Mouse (Mus musculus): ENCODE measurements around the gene Ssh2. TPM values are rescaled to one million over a fixed set of nuclear protein-coding genes. Genes with fewer than 3 reads are reported as not detected.

Ssh2 gene
- polyA plus RNA-seq, 1 experiment from 2014 or later = 26.6 TPM

DNA sequence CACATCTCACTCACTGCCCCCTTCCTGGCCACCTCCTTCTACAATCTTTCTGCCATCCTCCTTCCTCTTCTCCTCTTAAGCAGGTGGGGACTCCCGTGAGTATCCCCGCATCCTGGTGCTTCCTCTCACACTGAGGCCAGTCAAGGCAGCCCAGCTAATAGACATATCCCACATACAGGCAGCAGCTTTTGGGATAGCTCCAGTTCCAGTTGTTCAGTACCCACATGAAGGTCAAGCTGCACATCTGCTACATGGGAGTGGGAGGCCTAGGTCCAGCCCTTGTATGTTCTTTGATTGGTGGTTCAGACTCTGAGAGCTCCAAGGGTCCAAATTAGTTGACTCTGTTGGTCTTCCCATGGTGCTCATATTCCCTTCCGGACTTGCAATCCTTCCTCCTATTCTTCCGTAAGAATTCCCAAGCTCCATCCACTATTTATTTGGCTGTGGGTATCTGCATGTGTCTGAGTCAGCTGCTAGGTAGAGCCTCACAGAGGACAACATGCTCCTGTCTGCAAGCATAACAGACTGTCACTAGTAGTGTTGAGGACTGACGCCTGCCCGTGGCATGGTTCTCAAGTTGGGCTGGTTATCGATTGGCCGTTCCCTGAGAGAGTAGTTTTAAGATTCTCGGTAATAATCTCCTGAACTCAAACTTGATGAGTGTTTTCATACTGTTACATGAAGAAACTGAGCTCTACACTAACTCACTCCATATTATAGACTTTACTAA is 151.6 kb downstream of the Ssh2 start:
- H3K36me3 ChIP-seq (ENCODE audit: control insufficient read depth, insufficient read depth, low read length) = no peaks in the 10 kb centered on the region
- peaks cover 3% of the 10 kb centered on the region; the same call in 1 of the 2 replicates for H3K4me1 ChIP-seq (ENCODE audit: control insufficient read depth, insufficient read depth, low read length)
- no peak overlapping the region for H3K9ac ChIP-seq (replicated peaks; ENCODE audit: low read length)
- no peak overlapping the region for H3K4me2 ChIP-seq (ENCODE audit: low read length)
- H3K27me3 ChIP-seq (ENCODE audit: control insufficient read depth, insufficient read depth, low read length) = no peaks in the 10 kb centered on the region
- no peak for ATAC-seq (ENCODE audit: low FRiP score, low TSS enrichment)
- H3K4me3 ChIP-seq (replicated peaks; ENCODE audit: low read depth, low read length) = no peak overlapping the region
- H3K27ac ChIP-seq (replicated peaks; ENCODE audit: low read depth, low read length) = no peak overlapping the region
- 94% methylated on average over 9 of the region's 9 CpGs for WGBS
- H3K9me3 ChIP-seq (ENCODE audit: control insufficient read depth, low read length) = no peaks in the 10 kb centered on the region
- no peak for DNase-seq

DNA sequence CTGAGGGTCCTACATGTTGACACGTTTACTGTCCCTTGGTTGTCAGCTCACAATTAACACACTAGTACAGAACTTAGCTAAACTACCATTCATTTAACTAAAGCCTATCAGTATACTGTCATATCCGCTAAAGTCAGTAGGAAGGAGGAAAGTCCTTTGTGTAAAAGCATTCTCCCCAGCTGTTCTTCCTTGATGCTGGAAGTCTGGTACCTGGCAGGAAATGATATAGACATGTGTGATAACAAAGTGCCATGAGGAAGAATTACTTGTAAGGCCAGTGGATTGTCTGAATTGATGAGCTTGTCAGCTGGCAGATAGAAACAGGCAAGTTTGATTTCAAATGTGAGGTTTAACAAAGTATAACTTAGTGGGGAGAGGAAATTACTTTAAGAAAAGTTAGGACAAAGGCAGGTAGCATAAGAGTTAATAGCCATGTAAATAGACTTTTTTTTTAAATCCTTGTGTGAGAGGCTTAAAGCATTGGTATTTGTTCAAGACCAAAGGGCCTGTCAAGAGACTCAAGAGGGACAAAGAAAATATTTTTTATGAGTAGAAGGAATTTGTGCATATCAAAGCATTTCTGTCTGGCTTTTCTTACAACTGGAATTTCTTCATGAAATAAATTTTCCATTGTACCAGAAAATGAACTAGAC is 153.2 kb downstream of the Ssh2 start:
- Histone ChIP-seq H3K27me3 (ENCODE audit: control insufficient read depth, insufficient read depth, low read length) (no peaks in the 10 kb centered on the region), H3K36me3 (ENCODE audit: control insufficient read depth, insufficient read depth, low read length) (no peaks in the 10 kb centered on the region), H3K9me3 (ENCODE audit: control insufficient read depth, low read length) (no peaks in the 10 kb centered on the region), H3K27ac (replicated peaks; ENCODE audit: low read depth, low read length) (no peak overlapping the region), H3K9ac (replicated peaks; ENCODE audit: low read length) (no peak overlapping the region), H3K4me1 (ENCODE audit: control insufficient read depth, insufficient read depth, low read length) (peaks cover 3% of the 10 kb centered on the region; the same call in 1 of the 2 replicates), H3K4me3 (replicated peaks; ENCODE audit: low read depth, low read length) (no peak overlapping the region), H3K4me2 (ENCODE audit: low read length) (no peak overlapping the region)
- WGBS = 83% methylated on average over 2 of the region's 2 CpGs
- ATAC-seq (ENCODE audit: low FRiP score, low TSS enrichment) (no peak), DNase-seq (no peak)

DNA sequence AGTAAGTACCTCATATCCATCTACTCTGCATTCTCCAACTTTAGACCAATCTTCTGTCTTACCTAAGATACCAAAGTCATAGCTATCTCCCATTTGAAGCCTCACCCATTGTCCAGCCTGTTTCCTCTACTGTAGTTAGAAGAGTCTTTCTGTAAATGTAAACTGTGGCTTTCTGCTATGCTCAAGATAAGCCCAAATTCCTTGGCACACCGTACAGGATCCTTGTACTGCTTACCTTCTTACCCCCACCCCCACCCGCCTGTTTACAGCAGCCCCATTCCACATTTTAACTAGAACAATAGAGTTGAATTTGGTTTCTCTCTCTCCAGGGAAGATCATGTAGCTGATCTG is 153.7 kb downstream of the Ssh2 start:
- DNase-seq = no peak
- 87% methylated on average over 2 of the region's 2 CpGs for WGBS
- ATAC-seq (ENCODE audit: low FRiP score, low TSS enrichment) = no peak

DNA sequence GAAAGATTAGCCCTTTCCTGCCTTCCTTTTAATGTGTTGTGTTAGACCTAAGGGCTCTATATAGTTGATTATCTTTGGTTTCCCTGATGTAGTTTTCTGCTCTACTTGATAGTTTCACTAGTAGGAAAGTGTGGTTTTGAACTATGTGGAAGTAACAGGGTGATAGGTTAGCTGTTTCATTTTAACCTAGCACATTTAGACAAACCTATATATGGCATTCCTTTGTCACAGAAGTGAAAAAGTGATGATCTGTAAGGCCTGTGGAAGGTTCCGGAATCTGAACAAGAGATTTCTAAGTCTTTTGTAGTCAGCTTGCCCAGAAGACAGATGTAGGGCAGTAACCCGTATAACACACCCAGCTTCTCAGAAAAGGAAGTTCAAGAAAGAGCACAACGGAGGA is 155.0 kb downstream of the Ssh2 start:
- Histone ChIP-seq H3K4me2 (ENCODE audit: low read length) (no peak overlapping the region), H3K9ac (replicated peaks; ENCODE audit: low read length) (no peak overlapping the region), H3K27ac (replicated peaks; ENCODE audit: low read depth, low read length) (no peak overlapping the region), H3K27me3 (ENCODE audit: control insufficient read depth, insufficient read depth, low read length) (no peaks in the 10 kb centered on the region), H3K36me3 (ENCODE audit: control insufficient read depth, insufficient read depth, low read length) (no peaks in the 10 kb centered on the region), H3K4me1 (ENCODE audit: control insufficient read depth, insufficient read depth, low read length) (peaks cover 3% of the 10 kb centered on the region; the same call in 1 of the 2 replicates), H3K4me3 (replicated peaks; ENCODE audit: low read depth, low read length) (no peak overlapping the region), H3K9me3 (ENCODE audit: control insufficient read depth, low read length) (no peaks in the 10 kb centered on the region)
- DNase-seq = no peak
- WGBS = 88% methylated on average over 3 of the region's 3 CpGs
- ATAC-seq (ENCODE audit: low FRiP score, low TSS enrichment) = no peak

More for the DNA sequence above, 153.7 kb downstream of the Ssh2 start:
- H3K36me3 ChIP-seq (ENCODE audit: control insufficient read depth, insufficient read depth, low read length) = no peaks in the 10 kb centered on the region
- H3K4me1 ChIP-seq (ENCODE audit: control insufficient read depth, insufficient read depth, low read length) = peaks cover 3% of the 10 kb centered on the region; the same call in 1 of the 2 replicates
- no peak overlapping the region for H3K4me2 ChIP-seq (ENCODE audit: low read length)
- H3K27me3 ChIP-seq (ENCODE audit: control insufficient read depth, insufficient read depth, low read length) = no peaks in the 10 kb centered on the region
- H3K4me3 ChIP-seq (replicated peaks; ENCODE audit: low read depth, low read length) = no peak overlapping the region
- H3K27ac ChIP-seq (replicated peaks; ENCODE audit: low read depth, low read length) = no peak overlapping the region
- H3K9ac ChIP-seq (replicated peaks; ENCODE audit: low read length) = no peak overlapping the region
- no peaks in the 10 kb centered on the region for H3K9me3 ChIP-seq (ENCODE audit: control insufficient read depth, low read length)

DNA sequence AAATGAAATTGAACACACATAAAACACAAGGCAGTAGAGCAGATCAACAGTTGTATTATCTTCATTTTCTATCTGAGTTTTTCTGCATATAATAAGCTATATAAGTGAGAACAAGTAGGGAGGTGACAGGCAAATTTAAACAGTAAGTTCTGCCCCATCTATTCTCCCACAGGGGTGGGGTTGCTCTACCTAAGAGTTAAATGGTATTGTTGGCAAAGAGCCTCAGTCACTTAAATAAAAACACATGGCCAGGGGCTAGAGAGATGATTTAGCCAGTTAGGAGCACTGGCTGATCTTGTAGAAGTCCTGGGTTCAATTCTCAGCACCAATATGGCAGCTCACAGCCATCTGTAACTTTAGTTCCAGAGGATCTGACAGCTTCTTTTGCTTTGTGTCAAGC is 155.6 kb downstream of the Ssh2 start:
- DNase-seq (no peak), ATAC-seq (ENCODE audit: low FRiP score, low TSS enrichment) (no peak)
- Histone ChIP-seq H3K9me3 (ENCODE audit: control insufficient read depth, low read length) (no peaks in the 10 kb centered on the region), H3K27me3 (ENCODE audit: control insufficient read depth, insufficient read depth, low read length) (no peaks in the 10 kb centered on the region), H3K4me3 (replicated peaks; ENCODE audit: low read depth, low read length) (no peak overlapping the region), H3K27ac (replicated peaks; ENCODE audit: low read depth, low read length) (no peak overlapping the region), H3K36me3 (ENCODE audit: control insufficient read depth, insufficient read depth, low read length) (no peaks in the 10 kb centered on the region), H3K9ac (replicated peaks; ENCODE audit: low read length) (no peak overlapping the region), H3K4me2 (ENCODE audit: low read length) (no peak overlapping the region), H3K4me1 (ENCODE audit: control insufficient read depth, insufficient read depth, low read length) (peaks cover 3% of the 10 kb centered on the region; the same call in 1 of the 2 replicates)

DNA sequence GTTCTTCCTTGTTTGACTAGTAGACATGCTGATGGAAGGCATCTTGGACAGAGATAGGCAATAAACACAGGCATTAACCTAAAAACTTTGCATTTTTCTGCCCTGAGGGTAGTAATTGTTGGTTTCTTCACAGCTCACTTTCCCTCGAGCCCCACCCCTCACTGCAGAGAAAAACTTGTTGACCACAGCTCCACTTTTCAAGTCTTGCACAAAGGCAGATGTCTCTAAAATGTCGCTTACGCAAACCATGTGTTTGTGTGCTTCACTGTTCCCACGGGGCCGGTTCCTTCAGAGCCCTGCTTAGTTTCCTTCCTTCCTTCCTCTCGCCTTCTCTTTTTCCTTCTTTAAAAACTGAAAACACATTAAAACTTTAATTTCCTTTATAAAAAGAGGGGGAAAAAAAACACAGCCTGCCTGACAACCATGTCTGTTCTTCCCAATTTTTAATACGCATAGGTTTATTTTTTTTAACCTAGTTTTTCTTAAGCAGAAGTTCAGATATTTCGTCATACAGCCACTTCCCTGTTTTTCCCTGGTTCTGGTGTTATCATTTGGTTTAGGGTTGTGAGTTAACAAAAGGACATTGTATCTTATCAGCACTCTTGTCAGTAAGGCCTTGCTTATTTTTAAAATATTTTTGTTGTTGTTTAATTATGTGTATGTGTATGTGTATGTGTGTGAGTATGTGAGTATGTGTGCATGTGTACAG is 156.3 kb downstream of the Ssh2 start:
- Histone ChIP-seq H3K4me2 (ENCODE audit: low read length) (no peak overlapping the region), H3K27me3 (ENCODE audit: control insufficient read depth, insufficient read depth, low read length) (no peaks in the 10 kb centered on the region), H3K9ac (replicated peaks; ENCODE audit: low read length) (no peak overlapping the region), H3K36me3 (ENCODE audit: control insufficient read depth, insufficient read depth, low read length) (no peaks in the 10 kb centered on the region), H3K4me1 (ENCODE audit: control insufficient read depth, insufficient read depth, low read length) (peaks cover 3% of the 10 kb centered on the region; the same call in 1 of the 2 replicates), H3K4me3 (replicated peaks; ENCODE audit: low read depth, low read length) (no peak overlapping the region), H3K27ac (replicated peaks; ENCODE audit: low read depth, low read length) (no peak overlapping the region), H3K9me3 (ENCODE audit: control insufficient read depth, low read length) (no peaks in the 10 kb centered on the region)
- WGBS = 87% methylated on average over 8 of the region's 8 CpGs
- ATAC-seq (ENCODE audit: low FRiP score, low TSS enrichment) (no peak), DNase-seq (no peak)

DNA sequence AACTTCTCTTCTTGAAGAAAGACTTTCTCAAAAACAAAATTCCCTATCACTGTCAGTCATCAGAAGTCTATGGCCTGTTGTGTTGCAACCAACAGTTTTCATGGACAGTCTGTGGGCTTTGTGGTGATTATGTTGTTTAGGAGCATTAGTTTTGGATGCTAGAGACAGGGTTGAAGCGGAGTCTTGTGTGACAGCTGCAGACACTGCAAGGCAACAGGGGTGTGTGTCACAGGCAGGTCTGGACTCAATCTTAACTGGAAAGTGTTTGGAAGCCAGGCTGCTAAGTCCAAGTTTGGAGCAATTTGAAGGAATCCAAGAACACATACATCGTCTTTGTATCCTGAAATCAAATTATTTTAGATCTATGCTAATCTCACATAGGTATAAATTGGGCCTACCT is 162.5 kb downstream of the Ssh2 start:
- ATAC-seq (ENCODE audit: low FRiP score, low TSS enrichment) = no peak
- no peak for DNase-seq
- 96% methylated on average over 2 of the region's 2 CpGs for WGBS
- no peaks in the 10 kb centered on the region for H3K27me3 ChIP-seq (ENCODE audit: control insufficient read depth, insufficient read depth, low read length)
- H3K9me3 ChIP-seq (ENCODE audit: control insufficient read depth, low read length) = no peaks in the 10 kb centered on the region
- H3K9ac ChIP-seq (replicated peaks; ENCODE audit: low read length) = no peak overlapping the region
- H3K4me3 ChIP-seq (replicated peaks; ENCODE audit: low read depth, low read length) = no peak overlapping the region
- H3K4me1 ChIP-seq (ENCODE audit: control insufficient read depth, insufficient read depth, low read length) = no peaks in the 10 kb centered on the region
- no peak overlapping the region for H3K27ac ChIP-seq (replicated peaks; ENCODE audit: low read depth, low read length)
- no peak overlapping the region for H3K4me2 ChIP-seq (ENCODE audit: low read length)
- H3K36me3 ChIP-seq (ENCODE audit: control insufficient read depth, insufficient read depth, low read length) = no peaks in the 10 kb centered on the region

DNA sequence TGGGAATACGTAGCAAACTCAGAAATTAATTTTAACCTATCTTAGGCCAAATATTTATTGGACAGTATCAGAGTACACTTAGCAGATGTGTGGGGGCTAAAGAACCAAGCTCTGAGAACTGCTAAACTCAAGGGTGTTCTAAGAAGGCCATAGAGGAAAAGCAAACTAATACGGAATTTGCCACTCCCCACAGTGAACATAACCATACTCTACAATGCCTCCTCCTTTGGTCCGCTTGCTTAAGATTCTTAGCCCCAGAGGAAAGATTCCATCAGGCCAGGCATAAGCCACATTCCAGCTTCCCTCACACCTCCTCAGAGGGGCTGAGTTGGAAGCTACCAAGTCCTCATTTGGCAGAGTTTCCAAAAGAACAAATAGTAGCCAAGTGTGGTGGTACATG is 165.1 kb downstream of the Ssh2 start:
- Histone ChIP-seq H3K4me1 (ENCODE audit: control insufficient read depth, insufficient read depth, low read length) (no peaks in the 10 kb centered on the region), H3K4me2 (ENCODE audit: low read length) (no peak overlapping the region), H3K4me3 (replicated peaks; ENCODE audit: low read depth, low read length) (no peak overlapping the region), H3K9me3 (ENCODE audit: control insufficient read depth, low read length) (no peaks in the 10 kb centered on the region), H3K27ac (replicated peaks; ENCODE audit: low read depth, low read length) (no peak overlapping the region), H3K36me3 (ENCODE audit: control insufficient read depth, insufficient read depth, low read length) (no peaks in the 10 kb centered on the region), H3K27me3 (ENCODE audit: control insufficient read depth, insufficient read depth, low read length) (no peaks in the 10 kb centered on the region), H3K9ac (replicated peaks; ENCODE audit: low read length) (no peak overlapping the region)
- 87% methylated on average over 3 of the region's 3 CpGs for WGBS
- ATAC-seq (ENCODE audit: low FRiP score, low TSS enrichment) (no peak), DNase-seq (no peak)
